In the genomic region with DNA sequence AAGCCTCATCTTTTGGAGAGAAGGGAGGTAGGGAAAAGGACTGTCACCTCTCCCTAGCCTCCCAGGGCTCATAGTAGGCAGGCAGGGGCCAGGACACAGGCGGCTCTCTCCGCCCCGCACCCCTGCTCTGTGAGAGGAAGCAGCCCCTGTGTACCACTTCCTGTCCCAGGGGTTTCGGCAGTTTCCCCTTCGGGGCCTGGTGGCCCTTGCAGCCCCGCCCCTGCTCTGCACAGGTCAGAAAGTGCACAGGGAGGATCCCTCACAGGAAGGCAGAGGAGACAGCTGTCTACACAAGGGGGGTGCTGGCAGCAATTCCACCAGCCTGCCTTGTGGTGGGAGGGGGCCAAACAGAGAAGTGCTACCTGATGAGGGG, we compare ENCODE assay signal across 8 mouse cellular contexts. TPM values are rescaled to one million over a fixed set of nuclear protein-coding genes. Genes with fewer than 3 reads are reported as not detected.
DNase-seq lines count a peak whose midpoint lies in the region; ATAC-seq and TF ChIP-seq lines count a peak whose summit lies in the region.

No protein-coding gene starts in this region.

- H3K27me3 ChIP-seq in liver, postnatal 0 days (ENCODE audit: insufficient read depth, low read length) = no peaks in the 10 kb centered on the region
- no peaks in the 10 kb centered on the region for H3K27me3 ChIP-seq in midbrain, embryonic 14.5 days (ENCODE audit: control insufficient read depth, insufficient read depth, low read length)
- H3K27me3 ChIP-seq in embryonic facial prominence, embryonic 10.5 days (replicated peaks; ENCODE audit: low read depth, poor library complexity, severe bottlenecking) = peaks cover 6% of the 10 kb centered on the region

- peak overlapping the region; percentile 52 for H3K4me2 ChIP-seq in liver, postnatal 0 days (ENCODE audit: low read depth, low read length)
- no peak overlapping the region for H3K4me2 ChIP-seq in midbrain, embryonic 14.5 days (ENCODE audit: low read length)

- H3K27ac ChIP-seq in liver, postnatal 0 days (ENCODE audit: low read depth) = peak overlapping the region; percentile 70
- no peak overlapping the region for H3K27ac ChIP-seq in midbrain, embryonic 14.5 days (replicated peaks; ENCODE audit: low read depth, low read length)
- no peak overlapping the region for H3K27ac ChIP-seq in embryonic facial prominence, embryonic 10.5 days (replicated peaks)

- no peaks in the 10 kb centered on the region for H3K9me3 ChIP-seq in liver, postnatal 0 days (ENCODE audit: low read length)
- no peaks in the 10 kb centered on the region for H3K9me3 ChIP-seq in midbrain, embryonic 14.5 days (ENCODE audit: control insufficient read depth, low read length)
- no peaks in the 10 kb centered on the region for H3K9me3 ChIP-seq in embryonic facial prominence, embryonic 10.5 days

- WGBS in liver, postnatal 0 days (ENCODE audit: insufficient replicate concordance) = 21% methylated on average over 6 of the region's 6 CpGs
- 53% methylated on average over 6 of the region's 6 CpGs for WGBS in midbrain, embryonic 14.5 days
- 34% methylated on average over 6 of the region's 6 CpGs for WGBS in embryonic facial prominence, embryonic 10.5 days

- peak; percentile 60 for DNase-seq in adrenal gland, postnatal 14 days
- no peak for DNase-seq in adrenal gland, postnatal 10 days
- DNase-seq in liver, postnatal 0 days = peak; percentile 63
- DNase-seq in spleen, postnatal 14 days (ENCODE audit: low spot score in 2 of 2) = peak; percentile 52 to 60
- DNase-seq in midbrain, embryonic 14.5 days = no peak
- DNase-seq in embryonic facial prominence, embryonic 10.5 days (ENCODE audit: low spot score) = no peak

- TF ChIP-seq CTCF in liver, postnatal 0 days (IDR thresholded peaks at IDR 0.05; ENCODE audit: low read depth) = no peak

- ATAC-seq in granulocyte monocyte progenitor cell, adult 5-6 weeks (replicated peaks; ENCODE audit: poor library complexity, severe bottlenecking) = peak; percentile 77
- peak; percentile 74 for ATAC-seq in liver, postnatal 0 days
- no peak for ATAC-seq in midbrain, embryonic 14.5 days (ENCODE audit: low FRiP score, low TSS enrichment)
- no peak for ATAC-seq in cerebellum, adult (ENCODE audit: insufficient number of reproducible peaks, low FRiP score, low TSS enrichment)

- peak overlapping the region; percentile 19; the same call in 1 of the 2 replicates for H3K4me3 ChIP-seq in liver, postnatal 0 days (ENCODE audit: low read depth, low read length)
- H3K4me3 ChIP-seq in midbrain, embryonic 14.5 days (replicated peaks; ENCODE audit: low read depth, low read length) = no peak overlapping the region
- H3K4me3 ChIP-seq in embryonic facial prominence, embryonic 10.5 days = no peak overlapping the region

- TF ChIP-seq EP300 in liver, postnatal 0 days (IDR thresholded peaks at IDR 0.05; ENCODE audit: low read depth) = no peak

- no peaks in the 10 kb centered on the region for H3K36me3 ChIP-seq in liver, postnatal 0 days (replicated peaks; ENCODE audit: insufficient read depth, low read length)
- no peaks in the 10 kb centered on the region for H3K36me3 ChIP-seq in midbrain, embryonic 14.5 days (ENCODE audit: control insufficient read depth, insufficient read depth, low read length)
- H3K36me3 ChIP-seq in embryonic facial prominence, embryonic 10.5 days (replicated peaks) = no peaks in the 10 kb centered on the region

- H3K9ac ChIP-seq in liver, postnatal 0 days (replicated peaks) = no peak overlapping the region
- H3K9ac ChIP-seq in midbrain, embryonic 14.5 days (replicated peaks; ENCODE audit: low read length) = no peak overlapping the region

- H3K4me1 ChIP-seq in liver, postnatal 0 days (ENCODE audit: insufficient read depth) = peaks cover 7% of the 10 kb centered on the region; the same call in 1 of the 2 replicates
- no peaks in the 10 kb centered on the region for H3K4me1 ChIP-seq in midbrain, embryonic 14.5 days (ENCODE audit: control insufficient read depth, insufficient read depth, low read length)
- peaks cover 9% of the 10 kb centered on the region for H3K4me1 ChIP-seq in embryonic facial prominence, embryonic 10.5 days

RNA-seq across cellular contexts. Expression of a gene that starts 29.4 kb away (rescaled TPM):
- total RNA-seq in adrenal gland, postnatal 14 days (2021) = 13.9 and 18.0 TPM in 2 replicates
- total RNA-seq in adrenal gland, postnatal 10 days (2021) = 10 to 100 TPM; 12.8 to 18.5 TPM
- 45.1 and 47.2 TPM in 2 replicates for total RNA-seq in granulocyte monocyte progenitor cell, adult 5-6 weeks (2014; fragmentation: Nextera tagmentation)
- 12.7 and 13.8 TPM in 2 replicates for total RNA-seq in granulocyte monocyte progenitor cell, adult 5-6 weeks (2017)
- polyA plus RNA-seq in liver, postnatal 0 days (2015; fragmentation: Nextera tagmentation; extraction: Ambion mirVana) = 1.3 and 1.5 TPM in 2 replicates
- polyA plus RNA-seq in midbrain, embryonic 14.5 days (2014; fragmentation: Nextera tagmentation; extraction: Ambion mirVana) = 0.20 and 0.95 TPM in 2 replicates
- 2.4 TPM in 2 replicates for polyA plus RNA-seq in embryonic facial prominence, embryonic 10.5 days (2016; fragmentation: Nextera tagmentation; extraction: Ambion mirVana)

Comparison
In these comparisons a context has a peak if more than half of its experiments do, and no peak if none do; other contexts are left out.
1. DNase-seq: peak in adrenal gland, postnatal 14 days (single experiment), liver, postnatal 0 days (single experiment) and spleen, postnatal 14 days (2 of 2); none in adrenal gland, postnatal 10 days (single experiment), midbrain, embryonic 14.5 days (single experiment) and embryonic facial prominence, embryonic 10.5 days (single experiment).
2. ATAC-seq: peak in granulocyte monocyte progenitor cell, adult 5-6 weeks (single experiment) and liver, postnatal 0 days (single experiment); none in midbrain, embryonic 14.5 days (single experiment) and cerebellum, adult (single experiment).